Mouse (Mus musculus): ENCODE measurements around the gene Cacnb1. TPM values are rescaled to one million over a fixed set of nuclear protein-coding genes. Genes with fewer than 3 reads are reported as not detected.

The Cacnb1 gene
- polyA plus RNA-seq, 1 experiment from 2014 or later, result 7.8 TPM

GRCm38 (mm10) chr11:97974746-97975145, 48.1 kb downstream of the Cacnb1 start:
- no peak for DNase-seq (ENCODE audit: low spot score)
- WGBS, result 88% methylated on average over 5 of the region's 5 CpGs
- H3K27me3 ChIP-seq (ENCODE audit: low read depth, poor library complexity, severe bottlenecking), result no peaks in the 10 kb centered on the region
- peak overlapping the region; percentile 73 for H3K27ac ChIP-seq (replicated peaks)
- H3K4me1 ChIP-seq, result peaks cover 11% of the 10 kb centered on the region
- H3K4me3 ChIP-seq, result no peak overlapping the region
- H3K9me3 ChIP-seq (replicated peaks), result 0 out of 2 replicates have a peak, but pooled peaks cover 2% of the 10 kb centered on the region
- no peaks in the 10 kb centered on the region for H3K36me3 ChIP-seq

GRCm38 (mm10) chr11:97974141-97974540, 48.7 kb downstream of the Cacnb1 start:
- Histone ChIP-seq H3K4me1 (peaks cover 11% of the 10 kb centered on the region), H3K4me3 (no peak overlapping the region), H3K27me3 (ENCODE audit: low read depth, poor library complexity, severe bottlenecking) (no peaks in the 10 kb centered on the region), H3K9me3 (replicated peaks) (0 out of 2 replicates have a peak, but pooled peaks cover 2% of the 10 kb centered on the region), H3K36me3 (no peaks in the 10 kb centered on the region), H3K27ac (replicated peaks) (no peak overlapping the region)
- DNase-seq (ENCODE audit: low spot score), result no peak
- 91% methylated on average over 5 of the region's 5 CpGs for WGBS

GRCm38 (mm10) chr11:97972434-97972833, 50.4 kb downstream of the Cacnb1 start:
- H3K4me1 ChIP-seq, result peaks cover 11% of the 10 kb centered on the region
- no peaks in the 10 kb centered on the region for H3K27me3 ChIP-seq (ENCODE audit: low read depth, poor library complexity, severe bottlenecking)
- 68% methylated on average over 2 of the region's 2 CpGs for WGBS
- no peak overlapping the region for H3K27ac ChIP-seq (replicated peaks)
- H3K9me3 ChIP-seq (replicated peaks), result 0 out of 2 replicates have a peak, but pooled peaks cover 2% of the 10 kb centered on the region
- no peaks in the 10 kb centered on the region for H3K36me3 ChIP-seq
- no peak for DNase-seq (ENCODE audit: low spot score)
- no peak overlapping the region for H3K4me3 ChIP-seq

- no peak for DNase-seq (ENCODE audit: low spot score)
- 0 out of 2 replicates have a peak, but pooled peaks cover 2% of the 10 kb centered on the region for H3K9me3 ChIP-seq (replicated peaks)
- no peak overlapping the region for H3K4me3 ChIP-seq
- WGBS, result 51% methylated on average over 7 of the region's 7 CpGs
- no peaks in the 10 kb centered on the region for H3K36me3 ChIP-seq
- peaks cover 17% of the 10 kb centered on the region for H3K4me1 ChIP-seq
- no peak overlapping the region for H3K27ac ChIP-seq (replicated peaks)
- no peaks in the 10 kb centered on the region for H3K27me3 ChIP-seq (ENCODE audit: low read depth, poor library complexity, severe bottlenecking)
Observed at GRCm38 (mm10) chr11:97971232-97971631, 51.6 kb downstream of the Cacnb1 start.

- no peak overlapping the region for H3K4me3 ChIP-seq
- H3K27ac ChIP-seq (replicated peaks), result no peak overlapping the region
- no peak for DNase-seq (ENCODE audit: low spot score)
- no peaks in the 10 kb centered on the region for H3K27me3 ChIP-seq (ENCODE audit: low read depth, poor library complexity, severe bottlenecking)
- 0 out of 2 replicates have a peak, but pooled peaks cover 2% of the 10 kb centered on the region for H3K9me3 ChIP-seq (replicated peaks)
- no peaks in the 10 kb centered on the region for H3K36me3 ChIP-seq
- H3K4me1 ChIP-seq, result peaks cover 16% of the 10 kb centered on the region
- WGBS, result 89% methylated on average over 7 of the region's 7 CpGs
Observed at GRCm38 (mm10) chr11:97970771-97971170, 52.1 kb downstream of the Cacnb1 start.

- DNase-seq (ENCODE audit: low spot score), result no peak
- no peak overlapping the region for H3K27ac ChIP-seq (replicated peaks)
- WGBS, result 80% methylated on average over 5 of the region's 5 CpGs
- H3K4me1 ChIP-seq, result peaks cover 5% of the 10 kb centered on the region
- no peaks in the 10 kb centered on the region for H3K36me3 ChIP-seq
- no peak overlapping the region for H3K4me3 ChIP-seq
- H3K9me3 ChIP-seq (replicated peaks), result 0 out of 2 replicates have a peak, but pooled peaks cover 2% of the 10 kb centered on the region
- H3K27me3 ChIP-seq (ENCODE audit: low read depth, poor library complexity, severe bottlenecking), result no peaks in the 10 kb centered on the region
Observed at GRCm38 (mm10) chr11:97968385-97968784, 54.4 kb downstream of the Cacnb1 start.

GRCm38 (mm10) chr11:97967114-97967513, 55.7 kb downstream of the Cacnb1 start:
- Histone ChIP-seq H3K9me3 (replicated peaks) (no peaks in the 10 kb centered on the region), H3K36me3 (no peaks in the 10 kb centered on the region), H3K27ac (replicated peaks) (no peak overlapping the region), H3K27me3 (ENCODE audit: low read depth, poor library complexity, severe bottlenecking) (no peaks in the 10 kb centered on the region), H3K4me1 (peaks cover 5% of the 10 kb centered on the region), H3K4me3 (no peak overlapping the region)
- DNase-seq (ENCODE audit: low spot score), result no peak
- 37% methylated on average over 2 of the region's 2 CpGs for WGBS

GRCm38 (mm10) chr11:97960907-97961306, 61.9 kb downstream of the Cacnb1 start:
- DNase-seq (ENCODE audit: low spot score), result no peak

GRCm38 (mm10) chr11:97959300-97959680, 63.5 kb downstream of the Cacnb1 start:
- Histone ChIP-seq H3K36me3 (no peaks in the 10 kb centered on the region), H3K27ac (replicated peaks) (peak overlapping the region; percentile 34; the same call in 1 of the 2 replicates), H3K4me1 (peaks cover 27% of the 10 kb centered on the region), H3K27me3 (ENCODE audit: low read depth, poor library complexity, severe bottlenecking) (no peaks in the 10 kb centered on the region), H3K9me3 (replicated peaks) (no peaks in the 10 kb centered on the region), H3K4me3 (no peak overlapping the region)
- DNase-seq (ENCODE audit: low spot score), result no peak
- WGBS, result 60% methylated on average over 5 of the region's 5 CpGs

More at GRCm38 (mm10) chr11:97960907-97961306, 61.9 kb downstream of the Cacnb1 start:
- no peak overlapping the region for H3K4me3 ChIP-seq
- 89% methylated on average over 1 of the region's 1 CpGs for WGBS
- no peaks in the 10 kb centered on the region for H3K27me3 ChIP-seq (ENCODE audit: low read depth, poor library complexity, severe bottlenecking)
- H3K4me1 ChIP-seq, result peaks cover 21% of the 10 kb centered on the region
- H3K27ac ChIP-seq (replicated peaks), result no peak overlapping the region
- H3K36me3 ChIP-seq, result no peaks in the 10 kb centered on the region
- no peaks in the 10 kb centered on the region for H3K9me3 ChIP-seq (replicated peaks)

- Histone ChIP-seq H3K4me3 (no peak overlapping the region), H3K27ac (replicated peaks) (peak overlapping the region; percentile 34; the same call in 1 of the 2 replicates), H3K36me3 (no peaks in the 10 kb centered on the region), H3K27me3 (ENCODE audit: low read depth, poor library complexity, severe bottlenecking) (no peaks in the 10 kb centered on the region), H3K9me3 (replicated peaks) (no peaks in the 10 kb centered on the region), H3K4me1 (peaks cover 28% of the 10 kb centered on the region)
- DNase-seq (ENCODE audit: low spot score), result no peak
- 85% methylated on average over 7 of the region's 7 CpGs for WGBS
Observed at GRCm38 (mm10) chr11:97958641-97959299, 64.1 kb downstream of the Cacnb1 start.

GRCm38 (mm10) chr11:97956905-97957560, 65.8 kb downstream of the Cacnb1 start:
- no peak overlapping the region for H3K4me3 ChIP-seq
- no peaks in the 10 kb centered on the region for H3K27me3 ChIP-seq (ENCODE audit: low read depth, poor library complexity, severe bottlenecking)
- no peaks in the 10 kb centered on the region for H3K9me3 ChIP-seq (replicated peaks)
- H3K36me3 ChIP-seq, result no peaks in the 10 kb centered on the region
- DNase-seq (ENCODE audit: low spot score), result no peak
- H3K4me1 ChIP-seq, result peaks cover 34% of the 10 kb centered on the region
- no peak overlapping the region for H3K27ac ChIP-seq (replicated peaks)
- 78% methylated on average over 6 of the region's 6 CpGs for WGBS

GRCm38 (mm10) chr11:97955915-97956314, 66.9 kb downstream of the Cacnb1 start:
- Histone ChIP-seq H3K9me3 (replicated peaks) (no peaks in the 10 kb centered on the region), H3K27ac (replicated peaks) (peak overlapping the region; percentile 46; the same call in 1 of the 2 replicates), H3K27me3 (ENCODE audit: low read depth, poor library complexity, severe bottlenecking) (no peaks in the 10 kb centered on the region), H3K4me1 (peaks cover 37% of the 10 kb centered on the region), H3K36me3 (no peaks in the 10 kb centered on the region), H3K4me3 (no peak overlapping the region)
- no peak for DNase-seq (ENCODE audit: low spot score)
- 42% methylated on average over 4 of the region's 4 CpGs for WGBS
